Comparison of ENCODE assay signal across 27 mouse cellular contexts in the genomic region with DNA sequence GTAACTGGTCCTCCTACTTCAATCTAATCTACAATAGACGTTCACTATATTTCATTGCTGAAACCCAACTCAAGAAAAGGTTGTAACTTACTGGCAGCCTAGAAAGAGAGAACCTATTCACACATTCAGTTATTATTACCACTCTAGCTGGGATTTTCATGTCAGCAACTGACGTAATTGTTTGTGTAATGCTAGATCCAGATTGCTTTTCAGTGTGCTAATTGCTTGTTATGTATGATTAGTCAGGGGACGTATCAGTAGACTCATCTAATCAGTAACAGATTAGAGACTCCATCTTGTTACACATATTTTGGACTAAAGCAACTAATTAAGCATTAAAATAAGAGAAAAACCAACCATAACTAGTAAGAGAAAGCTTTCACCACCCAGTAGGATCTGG.
"Had no signal": no experiment of that assay in that cellular context is flagged by ENCODE, and none has a peak within 500 bp of the region (broad histone marks: within the 10 kb centered on the region; RNA-seq: fewer than 3 reads in every experiment).

No protein-coding gene starts in this region.

- H3K36me3 ChIP-seq: heart, embryonic 10.5 days; heart, embryonic 12.5 days; hindbrain, embryonic 10.5 days; hindbrain, embryonic 12.5 days; intestine, embryonic 15.5 days; kidney, embryonic 15.5 days; limb, embryonic 12.5 days; liver, embryonic 13.5 days; liver, embryonic 15.5 days had no signal

- ATAC-seq: hindbrain, embryonic 16.5 days; inflammation-experienced regulatory T-cells, adult 6 months had no signal

- H3K4me2 ChIP-seq: heart, embryonic 12.5 days; hindbrain, embryonic 12.5 days; hindbrain, embryonic 14.5 days; intestine, embryonic 15.5 days; kidney, embryonic 15.5 days; limb, embryonic 12.5 days; liver, embryonic 11.5 days; liver, embryonic 13.5 days; liver, embryonic 15.5 days had no signal

- H3K4me3 ChIP-seq: gastrocnemius, adult 2 months; heart, embryonic 10.5 days; heart, embryonic 12.5 days; hindbrain, embryonic 10.5 days; hindbrain, embryonic 12.5 days; intestine, embryonic 15.5 days; kidney, embryonic 15.5 days; limb, embryonic 10.5 days; limb, embryonic 12.5 days; liver, embryonic 13.5 days; liver, embryonic 15.5 days had no signal

- H3K27ac ChIP-seq: gastrocnemius, adult 2 months; heart, embryonic 10.5 days; hindbrain, embryonic 10.5 days; hindbrain, embryonic 12.5 days; hindbrain, embryonic 14.5 days; intestine, embryonic 15.5 days; kidney, embryonic 15.5 days; kidney, postnatal 0 days; limb, embryonic 10.5 days; limb, embryonic 12.5 days; liver, embryonic 13.5 days; liver, embryonic 15.5 days had no signal

- H3K9me3 ChIP-seq: heart, embryonic 10.5 days; heart, embryonic 12.5 days; hindbrain, embryonic 10.5 days; hindbrain, embryonic 12.5 days; intestine, embryonic 15.5 days; kidney, embryonic 15.5 days; limb, embryonic 10.5 days; limb, embryonic 12.5 days; liver, embryonic 13.5 days; liver, embryonic 15.5 days had no signal

- DNase-seq: gastrocnemius, adult 2 months; gastrocnemius, postnatal 10 days; gastrocnemius, postnatal 25 days; heart, adult 18-20 months; heart, postnatal 10 days; heart, postnatal 4 days; kidney, adult 18-20 months; kidney, adult 8-10 months; kidney, postnatal 14 days; kidney, postnatal 36 days; layer of hippocampus, postnatal 36 days; liver; liver, embryonic 13.5 days had no signal

- H3K27me3 ChIP-seq: heart, embryonic 12.5 days; hindbrain, embryonic 12.5 days; intestine, embryonic 15.5 days; kidney, embryonic 15.5 days; limb, embryonic 12.5 days; liver, embryonic 13.5 days; liver, embryonic 15.5 days had no signal

- H3K4me1 ChIP-seq: intestine, embryonic 15.5 days; liver, embryonic 13.5 days; liver, embryonic 15.5 days had no signal

- H3K9ac ChIP-seq: heart, embryonic 12.5 days; hindbrain, embryonic 12.5 days; hindbrain, embryonic 14.5 days; intestine, embryonic 15.5 days; kidney, embryonic 15.5 days; limb, embryonic 12.5 days; liver, embryonic 13.5 days; liver, embryonic 15.5 days had no signal
